Comparison of ENCODE assay signal across 8 mouse cellular contexts in genomic region chrX:7722282-7722611, GRCm38 (mm10). TPM values are rescaled to one million over a fixed set of nuclear protein-coding genes. Genes with fewer than 3 reads are reported as not detected.
A peak's percentile ranks its signal among the peaks of the same experiment; 100 is the strongest.
DNase-seq lines count a peak whose midpoint lies in the region; ATAC-seq lines count a peak whose summit lies in the region.

No protein-coding gene starts in this region.

- H3K9ac ChIP-seq in kidney, embryonic 15.5 days = peak overlapping the region; percentile 52
- peak overlapping the region; percentile 57 for H3K9ac ChIP-seq in hindbrain, embryonic 14.5 days
- H3K9ac ChIP-seq in midbrain, embryonic 14.5 days (replicated peaks; ENCODE audit: low read length) = peak overlapping the region; percentile 48

- H3K4me1 ChIP-seq in kidney, embryonic 15.5 days = peaks cover 6% of the 10 kb centered on the region; the same call in 1 of the 2 replicates
- no peaks in the 10 kb centered on the region for H3K4me1 ChIP-seq in brown adipose tissue, adult 24 weeks (ENCODE audit: control insufficient read depth, insufficient read depth, insufficient read length, low read length)
- H3K4me1 ChIP-seq in hindbrain, embryonic 14.5 days (replicated peaks; ENCODE audit: control insufficient read depth, insufficient read depth, low read length) = no peaks in the 10 kb centered on the region
- 0 out of 2 replicates have a peak, but pooled peaks cover 4% of the 10 kb centered on the region for H3K4me1 ChIP-seq in midbrain, embryonic 14.5 days (ENCODE audit: control insufficient read depth, insufficient read depth, low read length)

- H3K27me3 ChIP-seq in kidney, embryonic 15.5 days = no peaks in the 10 kb centered on the region
- no peaks in the 10 kb centered on the region for H3K27me3 ChIP-seq in hindbrain, embryonic 14.5 days (ENCODE audit: control insufficient read depth, insufficient read depth, low read length)
- H3K27me3 ChIP-seq in midbrain, embryonic 14.5 days (ENCODE audit: control insufficient read depth, insufficient read depth, low read length) = no peaks in the 10 kb centered on the region

- H3K36me3 ChIP-seq in kidney, embryonic 15.5 days = peaks cover 23% of the 10 kb centered on the region
- peaks cover 5% of the 10 kb centered on the region; the same call in 1 of the 2 replicates for H3K36me3 ChIP-seq in hindbrain, embryonic 14.5 days (replicated peaks; ENCODE audit: control insufficient read depth, insufficient read depth)
- H3K36me3 ChIP-seq in midbrain, embryonic 14.5 days (ENCODE audit: control insufficient read depth, insufficient read depth, low read length) = peaks cover 13% of the 10 kb centered on the region

- no peak for DNase-seq in kidney, adult 9 months
- DNase-seq in hindbrain, embryonic 14.5 days (ENCODE audit: low spot score) = no peak
- DNase-seq in midbrain, embryonic 14.5 days = no peak
- no peak for DNase-seq in spleen, postnatal 36 days (ENCODE audit: low spot score in 2 of 2)
- DNase-seq in urinary bladder, adult 2 months (ENCODE audit: low spot score) = no peak

- WGBS in kidney, embryonic 15.5 days = 22% methylated on average over 11 of the region's 11 CpGs
- WGBS in hindbrain, embryonic 14.5 days = 17% methylated on average over 11 of the region's 11 CpGs
- whole genome bisulfite sequencing in midbrain, embryonic 14.5 days = 26% methylated on average over 11 of the region's 11 CpGs

- peak overlapping the region; percentile 96; the same call in 1 of the 2 replicates for H3K27ac ChIP-seq in kidney, embryonic 15.5 days
- H3K27ac ChIP-seq in brown adipose tissue, adult 24 weeks (replicated peaks; ENCODE audit: low read depth, low read length) = peak overlapping the region; percentile 78
- H3K27ac ChIP-seq in hindbrain, embryonic 14.5 days = peak overlapping the region; percentile 88; the same call in 1 of the 2 replicates
- peak overlapping the region; percentile 87; the same call in 1 of the 2 replicates for H3K27ac ChIP-seq in midbrain, embryonic 14.5 days (replicated peaks; ENCODE audit: low read depth, low read length)

- ATAC-seq in kidney, embryonic 15.5 days (replicated peaks; ENCODE audit: low FRiP score) = no peak; the same call in 1 of the 2 replicates
- ATAC-seq in hindbrain, embryonic 14.5 days (ENCODE audit: low FRiP score) = peak; percentile 38; the same call in 1 of the 2 replicates
- ATAC-seq in midbrain, embryonic 14.5 days (ENCODE audit: low FRiP score, low TSS enrichment) = no peak; the same call in 1 of the 2 replicates
- no peak for ATAC-seq in cerebellum, adult (ENCODE audit: insufficient number of reproducible peaks, low FRiP score, low TSS enrichment)

- H3K4me2 ChIP-seq in kidney, embryonic 15.5 days = peak overlapping the region; percentile 65
- H3K4me2 ChIP-seq in hindbrain, embryonic 14.5 days (replicated peaks) = peak overlapping the region; percentile 56
- H3K4me2 ChIP-seq in midbrain, embryonic 14.5 days (ENCODE audit: low read length) = peak overlapping the region; percentile 61

- peak overlapping the region; percentile 62 for H3K4me3 ChIP-seq in kidney, embryonic 15.5 days (replicated peaks)
- peak overlapping the region; percentile 96 for H3K4me3 ChIP-seq in brown adipose tissue, adult 24 weeks (ENCODE audit: insufficient read depth, low read depth, low read length)
- peak overlapping the region; percentile 47 for H3K4me3 ChIP-seq in hindbrain, embryonic 14.5 days (replicated peaks; ENCODE audit: low read length)
- peak overlapping the region; percentile 47 for H3K4me3 ChIP-seq in midbrain, embryonic 14.5 days (replicated peaks; ENCODE audit: low read depth, low read length)

- H3K9me3 ChIP-seq in kidney, embryonic 15.5 days (replicated peaks) = no peaks in the 10 kb centered on the region
- H3K9me3 ChIP-seq in hindbrain, embryonic 14.5 days (ENCODE audit: control insufficient read depth, low read length) = no peaks in the 10 kb centered on the region
- no peaks in the 10 kb centered on the region for H3K9me3 ChIP-seq in midbrain, embryonic 14.5 days (ENCODE audit: control insufficient read depth, low read length)

RNA-seq across cellular contexts. Expression of gene Gm45208, which starts 0.2 kb away (rescaled TPM):
- polyA plus RNA-seq in kidney, embryonic 15.5 days (2015; fragmentation: Nextera tagmentation; extraction: Ambion mirVana) = 0.96 TPM in 1 of 2 replicates, not detected in the other
- 4.0 TPM in 1 of 2 replicates, not detected in the other for polyA plus RNA-seq in brown adipose tissue, adult 24 weeks (2012; ENCODE audit: insufficient read depth, insufficient read length, missing spikeins)
- polyA plus RNA-seq in hindbrain, embryonic 14.5 days (2014; fragmentation: Nextera tagmentation; extraction: Ambion mirVana) = 0.53 TPM in 1 of 2 replicates, not detected in the other
- polyA plus RNA-seq in midbrain, embryonic 14.5 days (2014; fragmentation: Nextera tagmentation; extraction: Ambion mirVana) = not detected in 2 replicates
- 0.44 TPM in 1 of 2 replicates, not detected in the other for polyA plus RNA-seq in urinary bladder, adult 2 months (2012; rRNA removed)

RNA-seq across cellular contexts. Expression of gene Praf2, which starts 6.0 kb away (rescaled TPM):
- polyA plus RNA-seq in kidney, embryonic 15.5 days (2015; fragmentation: Nextera tagmentation; extraction: Ambion mirVana) = 64.4 and 68.9 TPM in 2 replicates
- polyA plus RNA-seq in brown adipose tissue, adult 24 weeks (2012; ENCODE audit: insufficient read depth, insufficient read length, missing spikeins) = 10.2 and 10.8 TPM in 2 replicates
- polyA plus RNA-seq in hindbrain, embryonic 14.5 days (2014; fragmentation: Nextera tagmentation; extraction: Ambion mirVana) = 129 and 139 TPM in 2 replicates
- 126 and 144 TPM in 2 replicates for polyA plus RNA-seq in midbrain, embryonic 14.5 days (2014; fragmentation: Nextera tagmentation; extraction: Ambion mirVana)
- polyA plus RNA-seq in urinary bladder, adult 2 months (2012; rRNA removed) = 30.8 and 37.7 TPM in 2 replicates

RNA-seq across cellular contexts. Expression of gene Wdr45, which starts 8.1 kb away (rescaled TPM):
- polyA plus RNA-seq in kidney, embryonic 15.5 days (2015; fragmentation: Nextera tagmentation; extraction: Ambion mirVana) = 35.4 and 38.6 TPM in 2 replicates
- polyA plus RNA-seq in brown adipose tissue, adult 24 weeks (2012; ENCODE audit: insufficient read depth, insufficient read length, missing spikeins) = 41.8 and 42.4 TPM in 2 replicates
- polyA plus RNA-seq in hindbrain, embryonic 14.5 days (2014; fragmentation: Nextera tagmentation; extraction: Ambion mirVana) = 20.6 and 21.9 TPM in 2 replicates
- 23.9 and 29.5 TPM in 2 replicates for polyA plus RNA-seq in midbrain, embryonic 14.5 days (2014; fragmentation: Nextera tagmentation; extraction: Ambion mirVana)
- polyA plus RNA-seq in urinary bladder, adult 2 months (2012; rRNA removed) = 48.8 and 56.1 TPM in 2 replicates

RNA-seq across cellular contexts. Expression of gene Gpkow, which starts 25.3 kb away (rescaled TPM):
- 40.3 and 42.5 TPM in 2 replicates for polyA plus RNA-seq in kidney, embryonic 15.5 days (2015; fragmentation: Nextera tagmentation; extraction: Ambion mirVana)
- 17.4 and 24.4 TPM in 2 replicates for polyA plus RNA-seq in brown adipose tissue, adult 24 weeks (2012; ENCODE audit: insufficient read depth, insufficient read length, missing spikeins)
- polyA plus RNA-seq in hindbrain, embryonic 14.5 days (2014; fragmentation: Nextera tagmentation; extraction: Ambion mirVana) = 46.1 and 52.1 TPM in 2 replicates
- 39.3 and 53.8 TPM in 2 replicates for polyA plus RNA-seq in midbrain, embryonic 14.5 days (2014; fragmentation: Nextera tagmentation; extraction: Ambion mirVana)
- polyA plus RNA-seq in urinary bladder, adult 2 months (2012; rRNA removed) = 20.6 and 21.9 TPM in 2 replicates

RNA-seq across cellular contexts. Expression of gene Ccdc120, which starts 28.5 kb away (rescaled TPM):
- 19.6 and 20.2 TPM in 2 replicates for polyA plus RNA-seq in kidney, embryonic 15.5 days (2015; fragmentation: Nextera tagmentation; extraction: Ambion mirVana)
- not detected in 2 replicates for polyA plus RNA-seq in brown adipose tissue, adult 24 weeks (2012; ENCODE audit: insufficient read depth, insufficient read length, missing spikeins)
- polyA plus RNA-seq in hindbrain, embryonic 14.5 days (2014; fragmentation: Nextera tagmentation; extraction: Ambion mirVana) = 61.4 and 65.0 TPM in 2 replicates
- polyA plus RNA-seq in midbrain, embryonic 14.5 days (2014; fragmentation: Nextera tagmentation; extraction: Ambion mirVana) = 72.2 and 73.0 TPM in 2 replicates
- 16.9 and 17.2 TPM in 2 replicates for polyA plus RNA-seq in urinary bladder, adult 2 months (2012; rRNA removed)
